Mouse (Mus musculus): ENCODE measurements around the gene Dnajb3. TPM values are rescaled to one million over a fixed set of nuclear protein-coding genes. Genes with fewer than 3 reads are reported as not detected.
"Not testable (repeated sequence)": the region's sequence is repeated elsewhere in the genome, so short reads cannot be mapped to it uniquely, and the experiment has no call there.

Dnajb3 gene
- polyA plus RNA-seq, 1 experiment from 2014 or later, result 11.9 TPM

DNA sequence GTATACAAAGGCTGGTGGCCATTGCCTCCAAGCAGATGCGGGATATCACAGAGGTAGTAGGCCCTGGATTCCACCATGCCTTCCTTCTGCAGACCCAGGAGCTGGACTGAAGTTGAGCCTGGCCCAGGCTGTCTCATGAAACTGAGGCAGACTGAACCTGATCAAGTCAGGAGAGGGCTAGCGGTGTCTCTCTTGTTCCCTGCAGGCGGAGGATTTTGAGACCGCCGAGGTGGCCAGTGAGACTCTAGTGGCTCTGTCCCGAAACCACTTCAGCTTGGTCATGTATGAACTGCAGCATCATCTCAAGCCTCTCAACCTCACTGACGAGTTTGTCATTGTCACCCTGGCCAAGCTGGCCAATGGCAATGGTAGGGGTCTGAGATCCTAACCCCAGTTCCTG is 24.8 kb upstream of the Dnajb3 start:
- WGBS (ENCODE audit: insufficient replicate concordance), result 64% methylated on average over 7 of the region's 7 CpGs
- no peak overlapping the region for H3K4me3 ChIP-seq

GRCm38 (mm10) chr1:88229986-88230385 is 24.4 kb upstream of the Dnajb3 start:
- H3K36me3 ChIP-seq, result no peaks in the 10 kb centered on the region
- no peaks in the 10 kb centered on the region for H3K4me1 ChIP-seq
- H3K9ac ChIP-seq, result no peak overlapping the region
- 60% methylated on average over 5 of the region's 5 CpGs for WGBS (ENCODE audit: insufficient replicate concordance)
- no peaks in the 10 kb centered on the region for H3K27me3 ChIP-seq (replicated peaks)
- H3K4me2 ChIP-seq, result no peak overlapping the region
- no peak overlapping the region for H3K27ac ChIP-seq
- ATAC-seq, result no peak
- no peak overlapping the region for H3K4me3 ChIP-seq
- H3K9me3 ChIP-seq (replicated peaks), result peaks cover 88% of the 10 kb centered on the region

More for the DNA sequence above, 24.8 kb upstream of the Dnajb3 start:
- H3K27me3 ChIP-seq (replicated peaks), result no peaks in the 10 kb centered on the region
- no peak overlapping the region for H3K27ac ChIP-seq
- no peaks in the 10 kb centered on the region for H3K36me3 ChIP-seq
- H3K9me3 ChIP-seq (replicated peaks), result peaks cover 91% of the 10 kb centered on the region
- no peak overlapping the region for H3K9ac ChIP-seq
- H3K4me2 ChIP-seq, result no peak overlapping the region
- ATAC-seq, result no peak
- H3K4me1 ChIP-seq, result no peaks in the 10 kb centered on the region

GRCm38 (mm10) chr1:88229566-88229965 is 24.0 kb upstream of the Dnajb3 start:
- no peaks in the 10 kb centered on the region for H3K36me3 ChIP-seq
- no peak overlapping the region for H3K4me2 ChIP-seq
- no peak overlapping the region for H3K4me3 ChIP-seq
- H3K4me1 ChIP-seq, result no peaks in the 10 kb centered on the region
- ATAC-seq, result no peak
- H3K27me3 ChIP-seq (replicated peaks), result no peaks in the 10 kb centered on the region
- 59% methylated on average over 3 of the region's 3 CpGs for WGBS (ENCODE audit: insufficient replicate concordance)
- H3K9me3 ChIP-seq (replicated peaks), result peaks cover 84% of the 10 kb centered on the region
- no peak overlapping the region for H3K27ac ChIP-seq
- H3K9ac ChIP-seq, result no peak overlapping the region

DNA sequence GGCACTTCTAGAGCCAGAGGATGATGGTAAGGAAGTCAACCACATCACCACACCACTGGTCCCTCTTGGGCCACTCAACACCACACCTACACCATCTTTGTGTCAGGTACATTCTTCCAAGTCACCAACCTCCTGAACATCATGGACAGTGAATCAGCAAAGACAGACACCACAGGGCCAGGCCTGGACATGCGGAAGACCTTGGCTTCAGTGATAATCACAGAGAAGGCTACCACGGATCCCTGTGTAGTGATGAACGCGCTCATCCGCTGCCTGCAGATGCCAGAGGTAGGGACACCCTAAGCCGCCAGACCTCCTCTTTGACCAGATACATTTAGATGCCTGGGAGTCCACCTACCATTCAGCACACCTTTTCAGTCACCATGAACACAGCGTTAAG is 22.5 kb upstream of the Dnajb3 start:
- Histone ChIP-seq H3K4me3 (no peak overlapping the region), H3K4me1 (no peaks in the 10 kb centered on the region), H3K27ac (no peak overlapping the region), H3K9ac (no peak overlapping the region), H3K4me2 (no peak overlapping the region), H3K36me3 (no peaks in the 10 kb centered on the region), H3K27me3 (replicated peaks) (no peaks in the 10 kb centered on the region), H3K9me3 (replicated peaks) (peaks cover 70% of the 10 kb centered on the region)
- ATAC-seq, result no peak
- 60% methylated on average over 7 of the region's 7 CpGs for WGBS (ENCODE audit: insufficient replicate concordance)

DNA sequence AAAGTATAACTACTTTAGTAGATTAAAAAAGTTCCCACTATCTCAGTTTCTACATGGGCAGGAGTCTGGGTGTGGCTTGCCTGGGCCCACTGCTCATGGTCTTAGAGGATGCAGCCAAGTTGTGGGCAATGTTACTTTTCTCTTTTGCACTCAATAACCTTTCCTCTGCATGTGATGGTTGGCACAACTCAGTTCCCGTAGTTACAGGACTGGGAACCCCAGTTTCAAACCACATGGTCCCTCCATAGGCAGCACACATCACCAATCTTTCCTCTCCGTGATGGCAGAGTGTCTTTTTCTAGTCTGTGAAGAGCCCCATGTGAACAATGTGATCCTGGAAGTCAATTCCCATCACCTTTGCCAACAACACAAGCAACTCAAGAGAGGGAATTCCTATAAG is 21.9 kb upstream of the Dnajb3 start:
- no peak overlapping the region for H3K4me2 ChIP-seq
- H3K9ac ChIP-seq, result no peak overlapping the region
- H3K9me3 ChIP-seq (replicated peaks), result peaks cover 63% of the 10 kb centered on the region
- H3K36me3 ChIP-seq, result no peaks in the 10 kb centered on the region
- no peaks in the 10 kb centered on the region for H3K27me3 ChIP-seq (replicated peaks)
- H3K4me3 ChIP-seq, result no peak overlapping the region
- no peak overlapping the region for H3K27ac ChIP-seq
- 41% methylated on average over 2 of the region's 2 CpGs for WGBS (ENCODE audit: insufficient replicate concordance)
- no peaks in the 10 kb centered on the region for H3K4me1 ChIP-seq
- ATAC-seq, result no peak

GRCm38 (mm10) chr1:88226670-88227379 is 21.2 kb upstream of the Dnajb3 start, which contains the start of gene Mroh2a:
Gene Mroh2a (plus strand): TSS chr1:88226986.
- Histone ChIP-seq H3K36me3 (no peaks in the 10 kb centered on the region), H3K27ac (no peak within 1 kb of the TSS), H3K4me2 (no peak within 1 kb of the TSS), H3K4me3 (no peak within 1 kb of the TSS), H3K4me1 (no peaks in the 10 kb centered on the region), H3K9ac (no peak within 1 kb of the TSS), H3K27me3 (replicated peaks) (no peaks in the 10 kb centered on the region), H3K9me3 (replicated peaks) (peaks cover 58% of the 10 kb centered on the region)
- ATAC-seq, result no peak
- 35% methylated on average over 5 of the region's 5 CpGs for WGBS (ENCODE audit: insufficient replicate concordance)

- H3K27me3 ChIP-seq (replicated peaks), result no peaks in the 10 kb centered on the region
- no peak overlapping the region for H3K4me3 ChIP-seq
- no peak for ATAC-seq
- H3K9me3 ChIP-seq (replicated peaks), result peaks cover 47% of the 10 kb centered on the region
- H3K9ac ChIP-seq, result no peak overlapping the region
- H3K27ac ChIP-seq, result no peak overlapping the region
- no peaks in the 10 kb centered on the region for H3K4me1 ChIP-seq
- H3K4me2 ChIP-seq, result no peak overlapping the region
- H3K36me3 ChIP-seq, result no peaks in the 10 kb centered on the region
Observed at GRCm38 (mm10) chr1:88225741-88226140, 20.2 kb upstream of the Dnajb3 start.

DNA sequence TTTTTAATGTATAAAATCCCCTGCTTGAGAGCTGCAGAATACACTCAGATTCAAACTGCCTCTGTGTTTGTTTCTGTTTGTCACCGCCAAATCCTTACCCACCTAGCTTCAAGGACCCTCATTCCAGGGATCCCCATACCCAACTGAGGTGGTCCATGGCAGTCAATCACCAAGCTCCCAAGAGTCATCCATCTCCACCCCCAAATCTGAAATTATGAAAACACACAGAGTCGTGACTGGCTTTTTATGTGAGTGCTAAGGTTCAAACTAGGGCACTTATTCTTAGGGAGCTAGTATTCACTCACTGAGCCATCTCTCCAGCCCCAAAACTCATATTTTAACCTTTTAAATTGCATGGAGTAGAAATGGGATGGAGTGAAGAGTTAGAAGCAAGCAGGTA is 19.7 kb upstream of the Dnajb3 start:
- peaks cover 42% of the 10 kb centered on the region for H3K9me3 ChIP-seq (replicated peaks)
- not testable (repeated sequence) for H3K27ac ChIP-seq; ATAC-seq; H3K27me3 ChIP-seq (replicated peaks); H3K9ac ChIP-seq; H3K4me3 ChIP-seq; H3K4me2 ChIP-seq; H3K4me1 ChIP-seq; H3K36me3 ChIP-seq
- 21% methylated on average over 2 of the region's 2 CpGs for WGBS (ENCODE audit: insufficient replicate concordance)

- Histone ChIP-seq H3K9ac (no peak overlapping the region), H3K27me3 (replicated peaks) (no peaks in the 10 kb centered on the region), H3K36me3 (no peaks in the 10 kb centered on the region), H3K9me3 (replicated peaks) (peaks cover 32% of the 10 kb centered on the region), H3K4me2 (no peak overlapping the region), H3K4me1 (no peaks in the 10 kb centered on the region), H3K27ac (no peak overlapping the region), H3K4me3 (no peak overlapping the region)
- ATAC-seq, result no peak
- WGBS (ENCODE audit: insufficient replicate concordance), result 48% methylated on average over 2 of the region's 2 CpGs
Observed at GRCm38 (mm10) chr1:88224029-88224776, 18.6 kb upstream of the Dnajb3 start.

DNA sequence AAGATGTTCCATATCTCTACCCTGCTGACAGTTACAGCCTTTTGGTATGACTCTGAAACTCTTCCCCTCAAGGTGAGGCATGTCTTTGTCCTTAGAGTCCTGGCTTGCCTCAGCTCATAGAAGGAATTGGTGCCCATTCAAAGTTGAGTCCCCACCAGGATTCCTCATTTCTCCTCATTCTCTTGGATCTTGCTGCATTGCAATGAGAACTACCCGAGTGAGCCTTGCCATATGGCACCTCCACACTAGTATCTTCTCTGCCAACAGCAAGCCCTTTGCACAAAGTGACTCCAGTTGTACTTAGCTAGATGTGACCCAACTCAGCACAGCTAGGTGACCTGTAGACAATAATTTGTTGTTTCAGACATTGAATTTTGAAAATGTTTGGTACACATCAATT is 18.0 kb upstream of the Dnajb3 start:
- peaks cover 28% of the 10 kb centered on the region for H3K9me3 ChIP-seq (replicated peaks)
- H3K27ac ChIP-seq, result no peak overlapping the region
- no peaks in the 10 kb centered on the region for H3K36me3 ChIP-seq
- H3K4me3 ChIP-seq, result no peak overlapping the region
- WGBS (ENCODE audit: insufficient replicate concordance), result 28% methylated on average over 1 of the region's 1 CpGs
- H3K4me2 ChIP-seq, result no peak overlapping the region
- H3K4me1 ChIP-seq, result no peaks in the 10 kb centered on the region
- ATAC-seq, result no peak
- no peaks in the 10 kb centered on the region for H3K27me3 ChIP-seq (replicated peaks)
- no peak overlapping the region for H3K9ac ChIP-seq

GRCm38 (mm10) chr1:88223011-88223515 is 17.5 kb upstream of the Dnajb3 start:
- not testable (repeated sequence) for H3K4me2 ChIP-seq; H3K27me3 ChIP-seq (replicated peaks); ATAC-seq

DNA sequence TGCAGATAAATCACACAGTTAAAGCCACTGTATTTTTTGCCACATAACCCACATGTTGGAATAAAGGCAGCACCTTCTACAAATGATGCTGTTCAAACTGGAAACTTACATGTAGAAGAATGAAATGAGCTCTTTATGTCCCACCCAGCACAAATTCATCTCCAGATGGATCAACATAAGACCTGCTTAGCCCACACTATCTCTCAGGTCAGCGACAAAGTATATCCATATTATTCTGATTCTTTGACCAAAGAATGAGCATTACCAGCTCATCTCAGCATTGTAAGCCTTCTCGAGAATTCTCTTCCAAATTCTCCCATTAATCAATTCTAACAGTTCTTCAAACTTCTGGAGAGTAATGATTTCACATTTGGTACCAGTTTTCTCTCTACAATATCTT is 16.6 kb upstream of the Dnajb3 start:
- Histone ChIP-seq H3K4me3 (no peak overlapping the region), H3K27me3 (replicated peaks) (no peaks in the 10 kb centered on the region), H3K9ac (no peak overlapping the region), H3K4me2 (no peak overlapping the region), H3K4me1 (no peaks in the 10 kb centered on the region), H3K9me3 (replicated peaks) (peaks cover 22% of the 10 kb centered on the region), H3K36me3 (no peaks in the 10 kb centered on the region), H3K27ac (no peak overlapping the region)
- no peak for ATAC-seq
- WGBS (ENCODE audit: insufficient replicate concordance), result 38% methylated on average over 2 of the region's 2 CpGs

More at GRCm38 (mm10) chr1:88223011-88223515, 17.5 kb upstream of the Dnajb3 start:
- not testable (repeated sequence) for H3K4me1 ChIP-seq, H3K9ac ChIP-seq, H3K4me3 ChIP-seq, H3K27ac ChIP-seq, H3K36me3 ChIP-seq
- peaks cover 24% of the 10 kb centered on the region for H3K9me3 ChIP-seq (replicated peaks)

Data from liver, embryonic 12.5 days (tissue).